Mouse (Mus musculus) frontal cortex, postnatal 10 days (tissue): ENCODE results near the gene Tgm4.
A peak's percentile ranks its signal among the peaks of the same experiment; 100 is the strongest.

Source experiments
- DNase-seq, 2 experiments: peaks; one replicate each; pipeline ENCODE4 v3.0.0; 2022; ENCODE audit warnings: low spot score in 2 of 2, mixed read lengths in 1 of 2

Tgm4 gene

DNA sequence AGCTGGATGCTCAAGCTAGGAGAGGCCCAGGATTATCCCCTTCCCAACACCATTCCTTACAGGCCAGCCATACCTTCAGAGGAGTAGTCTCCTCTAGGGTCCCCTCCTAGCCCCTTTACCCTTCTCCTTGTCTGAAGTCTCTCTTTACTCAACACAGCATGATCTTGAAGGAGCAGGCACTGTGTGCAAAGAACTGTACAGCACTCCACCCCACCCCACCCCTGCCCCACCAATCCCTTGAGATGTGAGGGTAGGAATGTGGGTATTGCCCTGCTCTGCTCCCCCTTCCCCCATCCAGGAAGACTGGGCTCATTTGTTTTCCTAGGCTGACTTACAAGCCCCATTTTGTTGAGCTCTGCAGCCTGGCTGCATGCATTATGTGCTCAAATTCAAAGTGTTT lies 69.8 kb downstream of the Tgm4 start:
- DNase-seq: no peak

GRCm38 (mm10) chr9:123107186-123107585 lies 72.7 kb downstream of the Tgm4 start:
- no peak for DNase-seq

DNA sequence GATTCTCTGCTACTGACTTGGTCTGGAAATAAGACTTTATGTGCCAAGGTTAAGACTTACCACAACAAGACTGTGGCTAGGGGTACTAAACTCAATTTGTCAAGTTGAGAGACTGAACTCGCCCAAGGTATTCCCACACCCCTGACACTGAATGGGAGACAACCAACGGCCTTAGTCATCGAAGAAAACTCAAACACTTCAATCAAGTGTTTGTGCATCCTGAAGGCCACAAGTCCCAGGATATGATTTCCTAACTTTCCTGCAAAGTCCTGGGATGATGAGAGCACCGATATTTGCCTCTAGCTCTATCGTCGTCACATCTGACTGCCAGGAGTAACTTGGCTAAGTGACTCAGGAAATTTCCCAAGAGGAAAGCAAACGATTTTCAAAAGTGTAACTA lies 74.7 kb downstream of the Tgm4 start:
- DNase-seq: no peak

DNA sequence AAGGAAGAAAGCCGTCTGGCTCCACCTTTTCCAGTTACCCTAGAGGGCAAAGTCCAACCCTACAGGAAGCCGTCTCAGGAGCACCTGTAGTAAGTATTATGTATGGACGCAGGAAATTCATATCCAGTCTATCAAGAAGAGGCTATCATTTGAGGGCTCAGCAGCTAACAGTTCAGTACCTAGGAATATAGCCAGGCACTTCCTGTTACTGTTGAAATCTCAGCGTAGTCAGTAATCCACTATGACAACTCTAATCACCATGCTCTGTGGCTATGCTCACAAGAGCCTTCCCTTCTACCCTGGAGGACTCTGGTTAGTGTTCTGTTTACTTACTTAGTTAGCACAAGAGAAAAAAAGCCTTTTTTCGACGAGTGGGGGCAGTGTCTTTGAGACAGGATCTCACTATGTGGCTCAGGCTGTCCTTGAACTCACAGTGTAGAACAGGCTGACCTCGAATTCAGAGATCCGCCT lies 77.3 kb downstream of the Tgm4 start:
- no peak for DNase-seq

DNA sequence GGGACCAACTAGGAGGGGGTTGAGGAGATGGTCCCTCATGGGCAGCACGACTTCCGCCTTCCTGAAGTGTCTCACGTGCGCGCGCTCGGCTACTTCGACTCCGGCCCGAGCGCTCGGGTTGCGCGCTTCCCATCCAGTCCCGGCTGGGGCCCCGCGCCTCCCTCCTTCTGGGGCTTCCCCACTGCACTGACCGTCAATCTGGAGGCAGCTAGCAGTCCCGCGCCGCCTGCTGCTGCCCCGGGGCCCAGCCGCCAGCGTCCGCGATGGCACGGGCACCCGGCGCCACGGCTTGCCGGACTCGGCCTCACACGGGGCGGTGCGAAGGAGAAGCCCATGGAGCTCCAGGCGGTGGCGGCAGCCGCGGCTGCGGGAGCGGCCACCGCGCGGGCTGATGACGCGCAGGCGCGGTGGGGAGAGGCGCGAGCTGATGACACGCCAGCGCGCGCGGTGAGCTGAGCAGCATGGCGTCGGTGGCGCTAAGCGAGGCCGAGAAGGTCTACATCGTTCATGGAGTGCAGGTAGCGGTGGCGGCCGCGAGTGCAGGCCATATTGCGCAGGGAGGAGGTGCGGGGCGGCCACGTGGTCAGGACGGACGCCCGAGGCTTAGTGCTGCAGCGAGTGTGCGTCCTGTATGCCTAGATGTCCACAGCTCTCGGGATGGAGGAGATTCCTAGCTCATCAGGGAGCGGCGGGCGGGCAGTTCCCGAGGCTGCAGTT lies 78.4 kb downstream of the Tgm4 start, which contains the start of the genes Zdhhc3 and Exosc7:
Zdhhc3 (minus strand) TSS at position 401 of the 717 bp plus-strand sequence.
Exosc7 (plus strand) TSS at position 411 of the 717 bp plus-strand sequence.
- DNase-seq: peak; percentile 82 to 88

GRCm38 (mm10) chr9:123113931-123114330 lies 79.4 kb downstream of the Tgm4 start:
- no peak for DNase-seq

GRCm38 (mm10) chr9:123115566-123115965 lies 81.0 kb downstream of the Tgm4 start:
- no peak for DNase-seq
